Mouse (Mus musculus) CH12.LX (cell line): Measurements from ENCODE around the gene 4930404N11Rik.

Experiments used
- CTCF ChIP-seq, 2 experiments: IDR thresholded peaks in 1 of 2; conservative IDR thresholded peaks in 1 of 2; 2 replicates each; pipeline ENCODE4 v1.5.1; 2011 to 2012; ENCODE audit warnings: low read depth in 2 of 2, low read length in 2 of 2, improper control_type of control experiment in 1 of 2, inconsistent platforms in 1 of 2, mild to moderate bottlenecking in 1 of 2, moderate library complexity in 1 of 2
- HCFC1 ChIP-seq: IDR thresholded peaks from 2 replicates; pipeline ENCODE4 v1.6.1; 2012; ENCODE audit warnings: low read depth, mild to moderate bottlenecking, inconsistent platforms, low read length, improper control_type of control experiment
- NRF1 ChIP-seq: IDR thresholded peaks from 2 replicates; pipeline ENCODE4 v1.6.1; 2014; ENCODE audit warnings: low read depth, mild to moderate bottlenecking, inconsistent platforms, low read length, improper control_type of control experiment, moderate library complexity

GRCm38 (mm10) chr10:81325781-81326180 lies 39.8 kb downstream of the 4930404N11Rik start:
- TF ChIP-seq CTCF (conservative IDR thresholded peaks at IDR 0.05 in 1 of 2, IDR thresholded peaks at IDR 0.05 in 1 of 2; ENCODE audit: low read depth in 2 of 2, low read length in 2 of 2) (no peak), NRF1 (no peak), HCFC1 (no peak)
